Mouse (Mus musculus) liver, embryonic 11.5 days (tissue): ENCODE measurements around the gene Rem2. TPM values are rescaled to one million over a fixed set of nuclear protein-coding genes. Genes with fewer than 3 reads are reported as not detected.

Source experiments
- ATAC-seq: fragments of 200-750 bp; cut with Nextera tagmentation; replicated peaks from 2 replicates; pipeline ENCODE4 v1.8.0; 2017; ENCODE audit warnings: moderate number of reproducible peaks, mild to moderate bottlenecking, moderate TSS enrichment, moderate library complexity; ENCODE audit not compliant: low FRiP score
- DNase-seq: peaks from one replicate; pipeline ENCODE4 v3.0.0-alpha.2; 2017; ENCODE audit warnings: low spot score
- H3K27ac ChIP-seq: fragments of 300-500 bp; sonication (generic); 2 replicates; pipeline ENCODE4 v1.5.1; 2014; ENCODE audit warnings: mild to moderate bottlenecking, low read depth, low read length, control low read depth
- H3K27me3 ChIP-seq: fragments of 300-500 bp; sonication (generic); replicated peaks from 2 replicates; pipeline ENCODE4 v1.6.1; 2014; ENCODE audit warnings: low read length, mixed read lengths; ENCODE audit not compliant: control insufficient read depth, insufficient read depth
- H3K36me3 ChIP-seq: fragments of 300-500 bp; sonication (generic); 2 replicates; pipeline ENCODE4 v1.6.1; 2014; ENCODE audit warnings: mild to moderate bottlenecking, low read length, moderate library complexity, mixed read lengths; ENCODE audit not compliant: control insufficient read depth, insufficient read depth
- H3K4me1 ChIP-seq: fragments of 300-500 bp; sonication (generic); replicated peaks from 2 replicates; pipeline ENCODE4 v1.6.1; 2014; ENCODE audit warnings: low read length, mixed read lengths; ENCODE audit not compliant: control insufficient read depth, insufficient read depth
- H3K4me2 ChIP-seq: fragments of 300-500 bp; sonication (generic); 2 replicates; pipeline ENCODE4 v1.6.1; 2014; ENCODE audit warnings: mild to moderate bottlenecking, control low read depth, moderate library complexity
- H3K4me3 ChIP-seq: fragments of 300-500 bp; sonication (generic); 2 replicates; pipeline ENCODE4 v1.5.1; 2014; ENCODE audit warnings: low read depth, low read length, control low read depth
- H3K9ac ChIP-seq: fragments of 300-500 bp; sonication (generic); 2 replicates; pipeline ENCODE4 v1.6.1; 2014; ENCODE audit warnings: low read depth, low read length, control low read depth
- H3K9me3 ChIP-seq: fragments of 300-500 bp; sonication (generic); 2 replicates; pipeline ENCODE4 v1.6.1; 2016; ENCODE audit warnings: low read length, inconsistent platforms, mixed read lengths; ENCODE audit not compliant: control insufficient read depth
- WGBS: fragments of 180-500 bp; shearing (Covaris S2); extraction: QIAGEN DNeasy Blood & Tissue Kit; methylation state at CpG from one replicate; pipeline ENCODE4 v1.1.7; 2014; 5-methylcytosine and 5-hydroxymethylcytosine counted together
- polyA plus RNA-seq: library from polyadenylated mRNA; unstranded; fragments of >200 nt; fragmentation: Nextera tagmentation; extraction: Ambion mirVana; gene quantifications from 2 replicates; pipeline ENCODE4 v1.2.1, GENCODE M21; 2014

Rem2 gene
- polyA plus RNA-seq, 1 experiment from 2014 or later, result 0.29 TPM

DNA sequence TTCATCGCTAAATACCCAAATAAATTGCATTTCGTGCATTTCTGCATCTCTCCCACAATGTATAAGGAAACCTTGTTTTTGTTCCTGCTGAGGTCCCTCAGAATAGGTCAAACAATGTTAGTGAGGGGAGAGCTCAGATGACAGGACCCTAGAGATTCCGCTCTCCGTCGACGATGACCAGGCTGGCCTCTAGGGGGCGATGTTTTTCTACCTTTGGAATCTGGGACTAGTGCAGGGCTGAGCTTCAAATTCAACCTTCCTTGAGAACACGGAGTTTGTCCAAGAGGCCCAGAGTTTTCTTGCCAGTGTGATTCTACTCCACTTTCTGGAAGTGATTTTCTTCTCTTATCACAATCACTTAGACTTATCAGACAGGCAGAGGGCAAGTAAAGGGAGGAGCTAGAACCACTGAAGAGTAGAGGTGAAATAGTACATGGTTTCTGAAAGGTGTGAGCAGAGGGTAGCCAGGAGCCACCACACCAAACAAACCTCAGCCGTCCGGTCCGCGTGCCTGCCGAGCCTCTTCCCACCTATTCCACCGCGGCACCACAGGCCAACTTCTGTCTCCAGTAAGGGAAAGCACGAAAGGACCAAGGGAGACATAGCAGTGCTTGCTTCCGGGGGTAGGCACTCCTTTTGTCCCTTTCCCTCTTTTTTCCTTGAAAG is 52.7 kb downstream of the Rem2 start:
- 11% methylated on average over 17 of the region's 17 CpGs for WGBS
- ATAC-seq (peak; percentile 58; the same call in 1 of the 2 replicates), DNase-seq (peak; percentile 78)
- H3K9ac ChIP-seq, result no peak overlapping the region
- no peak overlapping the region for H3K4me3 ChIP-seq
- H3K9me3 ChIP-seq, result no peaks in the 10 kb centered on the region
- peaks cover 7% of the 10 kb centered on the region for H3K4me1 ChIP-seq
- no peak overlapping the region for H3K27ac ChIP-seq
- no peak overlapping the region for H3K4me2 ChIP-seq
- H3K36me3 ChIP-seq, result no peaks in the 10 kb centered on the region
- no peaks in the 10 kb centered on the region for H3K27me3 ChIP-seq

Other genes starting within 250 kb of the Rem2 start
- 309 and 312 TPM in 2 replicates for gene Dad1, start 222.0 kb upstream of the Rem2 start, polyA plus RNA-seq
- 27.6 and 28.2 TPM in 2 replicates for gene Abhd4, start 221.9 kb upstream of the Rem2 start, polyA plus RNA-seq
- not detected in 2 replicates for gene Olfr49, start 191.2 kb upstream of the Rem2 start, polyA plus RNA-seq
- 42.3 and 46.7 TPM in 2 replicates for gene Oxa1l, start 115.3 kb upstream of the Rem2 start, polyA plus RNA-seq
- 8.3 and 10.0 TPM in 2 replicates for gene Slc7a7, start 58.3 kb upstream of the Rem2 start, polyA plus RNA-seq
- gene Mrpl52, start 49.2 kb upstream of the Rem2 start, polyA plus RNA-seq, result 309 and 329 TPM in 2 replicates
- gene Mmp14, start 44.5 kb upstream of the Rem2 start, polyA plus RNA-seq, result 56.6 and 57.6 TPM in 2 replicates
- 38.6 and 41.3 TPM in 2 replicates for gene Lrp10, start 12.0 kb upstream of the Rem2 start, polyA plus RNA-seq
- 98.0 and 108 TPM in 2 replicates for gene Prmt5, start 41.4 kb downstream of the Rem2 start, polyA plus RNA-seq
- gene Haus4, start 78.5 kb downstream of the Rem2 start, polyA plus RNA-seq, result 71.6 and 76.4 TPM in 2 replicates
- 15.0 and 17.8 TPM in 2 replicates for gene Ajuba, start 101.5 kb downstream of the Rem2 start, polyA plus RNA-seq
- 5.6 and 5.8 TPM in 2 replicates for gene 4931414P19Rik, start 129.9 kb downstream of the Rem2 start, polyA plus RNA-seq
- gene Psmb5, start 141.9 kb downstream of the Rem2 start, polyA plus RNA-seq, result 411 and 417 TPM in 2 replicates
- gene Psmb11, start 145.3 kb downstream of the Rem2 start, polyA plus RNA-seq, result not detected in 2 replicates
- gene Gm17606, start 164.9 kb downstream of the Rem2 start, polyA plus RNA-seq, result not detected in 2 replicates
- 1.7 and 1.9 TPM in 2 replicates for gene Cdh24, start 165.3 kb downstream of the Rem2 start, polyA plus RNA-seq
- gene 1700123O20Rik, start 210.1 kb downstream of the Rem2 start, polyA plus RNA-seq, result 76.1 and 81.1 TPM in 2 replicates
- 98.8 and 109 TPM in 2 replicates for gene Acin1, start 210.8 kb downstream of the Rem2 start, polyA plus RNA-seq
- 0.07 TPM in 1 of 2 replicates, not detected in the other for gene Gm29776, start 222.7 kb downstream of the Rem2 start, polyA plus RNA-seq
- gene Cebpe, start 236.1 kb downstream of the Rem2 start, polyA plus RNA-seq, result 2.0 and 3.1 TPM in 2 replicates